8 mouse cellular contexts compared by ENCODE assay signal in genomic region chr3:80913111-80913778, GRCm38 (mm10). TPM values are rescaled to one million over a fixed set of nuclear protein-coding genes. Genes with fewer than 3 reads are reported as not detected.
DNase-seq lines count a peak whose midpoint lies in the region; TF ChIP-seq lines count a peak whose summit lies in the region.

Gene Glrb (minus strand): TSS chr3:80913660.

- TF ChIP-seq CTCF in layer of hippocampus, adult 2 months (conservative IDR thresholded peaks at IDR 0.05): no peak

- peak; percentile 24 for DNase-seq in urinary bladder, adult 2 months (ENCODE audit: low spot score)
- no peak for DNase-seq in urinary bladder, postnatal 10 days (ENCODE audit: low spot score)
- peak; percentile 49 to 66 for DNase-seq in cerebellum, postnatal 4 days (ENCODE audit: low spot score in 2 of 2)
- DNase-seq in gastrocnemius, postnatal 25 days: peak; percentile 6
- DNase-seq in layer of hippocampus, adult 2 months (ENCODE audit: low spot score in 2 of 2): peak; percentile 47 to 66
- DNase-seq in lung, postnatal 10 days: peak; percentile 10
- peak; percentile 43 to 49 for DNase-seq in right cerebral cortex, postnatal 36 days (ENCODE audit: low spot score in 2 of 2)
- DNase-seq in T-cell, adult 2 months (ENCODE audit: low spot score): no peak

- peak within 1 kb of the TSS; percentile 86 for H3K4me3 ChIP-seq in layer of hippocampus, adult 2 months

- peak within 1 kb of the TSS; percentile 96 for H3K27ac ChIP-seq in layer of hippocampus, adult 2 months

RNA-seq across cellular contexts. Expression of gene Glrb, which starts in this region (rescaled TPM):
- polyA plus RNA-seq in urinary bladder, adult 2 months (2012; rRNA removed): 1.0 and 1.7 TPM in 2 replicates
- total RNA-seq in gastrocnemius, postnatal 25 days (2021): under 1 TPM in 1 of 2 experiments, not detected in 1; 0.16 TPM
- 100 to 1,000 TPM; 139 to 144 TPM for total RNA-seq in layer of hippocampus, adult 2 months (2021)

Comparison
In these comparisons a context has a peak if more than half of its experiments do, and no peak if none do; other contexts are left out.
1. RNA of gene Glrb (total RNA-seq): 139 to 144 TPM in layer of hippocampus, adult 2 months; 0.16 TPM in gastrocnemius, postnatal 25 days; every median in the first group is over 100 times any median in the second.
2. DNase-seq: peak in urinary bladder, adult 2 months (single experiment), cerebellum, postnatal 4 days (2 of 2), layer of hippocampus, adult 2 months (2 of 2), lung, postnatal 10 days (single experiment) and right cerebral cortex, postnatal 36 days (2 of 2); none in urinary bladder, postnatal 10 days (single experiment) and T-cell, adult 2 months (single experiment).
3. Peak in DNase-seq in gastrocnemius, postnatal 25 days; RNA of the gene not detected or under 1 TPM.